9 mouse cellular contexts compared by ENCODE assay signal in the genomic region with DNA sequence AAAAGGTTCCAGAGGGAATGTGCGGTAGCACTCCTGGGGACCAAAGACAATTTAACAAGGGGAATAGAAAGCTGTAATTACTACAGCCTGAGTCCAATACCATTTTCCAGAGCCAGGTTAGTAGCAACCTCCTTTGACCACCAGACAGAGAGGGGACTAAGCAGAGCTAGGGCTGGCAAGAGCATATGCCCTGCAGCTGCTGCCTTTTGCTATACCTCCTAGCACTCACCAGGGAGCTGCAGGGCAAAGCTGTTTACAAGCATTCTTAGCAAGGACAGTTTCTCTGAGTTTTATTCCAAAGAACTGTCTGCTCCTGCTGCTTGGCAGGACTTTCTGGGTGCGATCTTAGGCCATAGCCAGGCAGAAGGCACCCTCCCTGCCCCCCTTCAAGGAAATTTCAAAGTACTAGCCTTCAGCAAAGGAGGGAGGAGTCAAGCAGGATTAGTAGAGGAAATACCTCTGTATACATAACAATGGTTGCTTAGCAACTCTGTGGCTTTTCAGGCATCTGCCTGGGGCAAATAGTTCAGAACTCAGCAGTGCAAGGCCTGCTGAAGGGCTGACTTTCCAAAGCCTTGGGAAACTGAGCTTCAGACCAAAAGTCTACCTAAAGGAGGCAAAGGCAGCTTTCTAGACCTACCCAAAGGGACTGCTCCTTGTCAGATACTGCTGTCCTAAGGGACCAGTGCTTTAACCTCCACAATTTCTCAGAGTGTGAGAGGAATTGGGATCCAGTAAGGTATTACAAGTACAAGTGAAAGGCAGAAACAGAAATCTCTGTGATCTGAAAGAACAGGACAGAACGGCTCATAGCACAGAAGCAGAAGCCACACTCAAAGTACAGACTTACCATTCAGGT.
DNase-seq lines count a peak whose midpoint lies in the region; ATAC-seq lines count a peak whose summit lies in the region.
"Had no signal": no experiment of that assay in that cellular context is flagged by ENCODE, and none has a peak within 500 bp of the region (broad histone marks: within the 10 kb centered on the region; RNA-seq: fewer than 3 reads in every experiment).

No protein-coding gene starts in this region.

- H3K36me3 ChIP-seq in embryonic facial prominence, embryonic 12.5 days = no peaks in the 10 kb centered on the region

- no peak overlapping the region for H3K4me2 ChIP-seq in embryonic facial prominence, embryonic 12.5 days (replicated peaks)

- no peak overlapping the region for H3K27ac ChIP-seq in embryonic facial prominence, embryonic 12.5 days

- no peak overlapping the region for H3K9ac ChIP-seq in embryonic facial prominence, embryonic 12.5 days

- H3K4me3 ChIP-seq in embryonic facial prominence, embryonic 12.5 days = no peak overlapping the region

- H3K27me3 ChIP-seq in embryonic facial prominence, embryonic 12.5 days = no peaks in the 10 kb centered on the region

- ATAC-seq in embryonic facial prominence, embryonic 12.5 days (ENCODE audit: insufficient number of reproducible peaks, insufficient read depth, low FRiP score, low TSS enrichment) = peak; percentile 79

- H3K9me3 ChIP-seq in embryonic facial prominence, embryonic 12.5 days = no peaks in the 10 kb centered on the region

- DNase-seq in kidney, postnatal 14 days = peak; percentile 0
- no peak for DNase-seq in kidney, adult 11 months
- peak; percentile 8 for DNase-seq in large intestine, adult 2 months (ENCODE audit: low read depth, low spot score)
- DNase-seq in retina, postnatal 7 days (ENCODE audit: low read depth, low spot score) = peak; percentile 2
- DNase-seq in adrenal gland, postnatal 4 days (ENCODE audit: low spot score in 2 of 2) = no peak
- no peak for DNase-seq in left cerebral cortex, postnatal 14 days (ENCODE audit: low spot score in 2 of 2)
- no peak for DNase-seq in left cerebral cortex, postnatal 25 days (ENCODE audit: low spot score in 2 of 2)
- DNase-seq: layer of hippocampus, postnatal 36 days had no signal

- 31% methylated on average over 3 of the region's 3 CpGs for WGBS in embryonic facial prominence, embryonic 12.5 days
- 41% methylated on average over 3 of the region's 3 CpGs for WGBS in large intestine, adult 2 months

- intact Hi-C loops in left cerebral cortex, postnatal 14 days (cut with DNase I) = no loop called here
- intact Hi-C loops in left cerebral cortex, postnatal 25 days (cut with DNase I) = no loop called here

- no peaks in the 10 kb centered on the region for H3K4me1 ChIP-seq in embryonic facial prominence, embryonic 12.5 days

Comparison
In these comparisons a context has a peak if more than half of its experiments do, and no peak if none do; other contexts are left out.
1. DNase-seq: peak in kidney, postnatal 14 days (single experiment), large intestine, adult 2 months (single experiment) and retina, postnatal 7 days (single experiment); none in kidney, adult 11 months (single experiment), adrenal gland, postnatal 4 days (0 of 2), left cerebral cortex, postnatal 14 days (0 of 2) and left cerebral cortex, postnatal 25 days (0 of 2).